Mouse (Mus musculus) heart, adult 11 months (tissue): Measurements from ENCODE around the gene Ugt2b38.
"Not testable (repeated sequence)": the region's sequence is repeated elsewhere in the genome, so short reads cannot be mapped to it uniquely, and the experiment has no call there.

Experiments
- DNase-seq: peaks from one replicate; pipeline ENCODE4 v3.0.0; 2022

The Ugt2b38 gene

GRCm38 (mm10) chr5:87424041-87424440 is at the start of gene Ugt2b38:
Ugt2b38 (minus strand) TSS chr5:87424203.
- not testable (repeated sequence) for DNase-seq

GRCm38 (mm10) chr5:87458810-87459209 is 34.8 kb upstream of the Ugt2b38 start:
- DNase-seq = no peak

GRCm38 (mm10) chr5:87457701-87458100 is 33.7 kb upstream of the Ugt2b38 start:
- DNase-seq = no peak

GRCm38 (mm10) chr5:87456216-87456850 is 32.3 kb upstream of the Ugt2b38 start:
- no peak for DNase-seq

GRCm38 (mm10) chr5:87455519-87455918 is 31.5 kb upstream of the Ugt2b38 start:
- no peak for DNase-seq

- DNase-seq = not testable (repeated sequence)
Observed at GRCm38 (mm10) chr5:87452514-87452913, 28.5 kb upstream of the Ugt2b38 start.

- DNase-seq = no peak
Observed at GRCm38 (mm10) chr5:87436264-87436663, 12.3 kb upstream of the Ugt2b38 start.

GRCm38 (mm10) chr5:87425676-87426075 is 1.7 kb upstream of the Ugt2b38 start:
- DNase-seq = no peak

- no peak for DNase-seq
Observed at GRCm38 (mm10) chr5:87396968-87397367, 27.0 kb downstream of the Ugt2b38 start.

GRCm38 (mm10) chr5:87390818-87391217 is 33.2 kb downstream of the Ugt2b38 start:
- no peak for DNase-seq

GRCm38 (mm10) chr5:87380234-87380633 is 43.8 kb downstream of the Ugt2b38 start:
- DNase-seq = no peak

GRCm38 (mm10) chr5:87379825-87380224 is 44.2 kb downstream of the Ugt2b38 start:
- DNase-seq = no peak

- DNase-seq = no peak
Observed at GRCm38 (mm10) chr5:87375874-87376383, 48.1 kb downstream of the Ugt2b38 start.

GRCm38 (mm10) chr5:87373502-87373863 is 50.5 kb downstream of the Ugt2b38 start:
- DNase-seq = no peak

- DNase-seq = not testable (repeated sequence)
Observed at GRCm38 (mm10) chr5:87372788-87373501, 51.1 kb downstream of the Ugt2b38 start.
